Mouse (Mus musculus): ENCODE data around the gene Olfr1112. TPM values are rescaled to one million over a fixed set of nuclear protein-coding genes. Genes with fewer than 3 reads are reported as not detected.
"Not testable (repeated sequence)": the region's sequence is repeated elsewhere in the genome, so short reads cannot be mapped to it uniquely, and the experiment has no call there.

Gene Olfr1112
- polyA plus RNA-seq (2012; rRNA removed): not detected in 2 replicates
- polyA plus RNA-seq (2014; fragmentation: Nextera tagmentation; extraction: Ambion mirVana): not detected in 2 replicates

DNA sequence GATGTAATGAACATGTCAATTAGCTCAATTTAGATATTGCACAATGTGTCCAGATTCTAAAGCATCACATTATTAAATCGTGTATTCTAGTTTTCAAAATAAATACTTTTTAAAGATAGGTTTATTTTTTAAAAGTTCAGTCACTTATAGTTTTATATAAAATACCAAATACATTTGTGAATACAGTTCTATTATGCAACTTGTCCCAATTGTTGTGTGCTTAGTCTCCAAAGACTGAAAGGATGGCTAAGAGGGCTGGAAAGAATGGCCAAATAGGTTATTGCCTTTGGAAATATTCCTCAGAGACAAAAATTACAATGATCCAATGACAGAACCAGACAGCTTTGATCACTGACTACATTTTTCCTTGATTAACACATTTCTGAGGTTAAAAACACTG lies at the start of gene Olfr1112:
Olfr1112 (plus strand) TSS at position 301 of the 400 bp plus-strand sequence.
- Histone ChIP-seq H3K27me3 (ENCODE audit: control insufficient read depth, insufficient read depth, low read length) (no peaks in the 10 kb centered on the region), H3K36me3 (ENCODE audit: control insufficient read depth, insufficient read depth, low read length) (no peaks in the 10 kb centered on the region), H3K4me1 (ENCODE audit: control insufficient read depth, insufficient read depth, low read length) (no peaks in the 10 kb centered on the region), H3K4me3 (replicated peaks; ENCODE audit: low read length) (no peak within 1 kb of the TSS), H3K9me3 (ENCODE audit: control insufficient read depth, low read length) (no peaks in the 10 kb centered on the region), H3K27ac (replicated peaks; ENCODE audit: low read depth, low read length) (no peak within 1 kb of the TSS), H3K9ac (ENCODE audit: low read depth, low read length, severe bottlenecking) (no peak within 1 kb of the TSS), H3K4me2 (replicated peaks; ENCODE audit: low read depth, low read length, severe bottlenecking) (no peak within 1 kb of the TSS)
- 78% methylated on average over 1 of the region's 1 CpGs for WGBS
- no peak for DNase-seq (ENCODE audit: low spot score)
- TF ChIP-seq POLR2A (IDR thresholded peaks at IDR 0.05; ENCODE audit: borderline replicate concordance, extremely low read depth, insufficient read depth, insufficient read length): no peak
- ATAC-seq (ENCODE audit: low FRiP score, low read depth): no peak

DNA sequence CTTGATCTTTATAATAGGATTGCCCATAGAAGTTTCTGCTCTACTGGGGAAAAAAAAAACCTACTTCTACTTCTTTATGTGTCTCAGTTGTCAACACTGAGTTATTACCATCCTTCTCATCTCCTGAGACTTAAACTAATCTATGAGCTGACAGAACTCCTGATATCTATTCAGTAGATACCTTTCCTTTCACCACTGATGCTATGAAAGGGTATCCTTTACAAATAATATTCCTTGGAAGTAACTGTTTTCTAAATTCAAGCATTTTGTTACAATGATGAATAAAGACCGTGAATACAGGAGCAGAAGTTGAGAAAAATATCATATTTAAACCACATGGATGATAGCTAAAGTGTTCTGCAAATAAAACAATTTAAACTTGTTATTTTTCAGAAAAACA lies 47.4 kb upstream of the Olfr1112 start, which contains the start of gene Olfr1110:
Olfr1110 (minus strand) TSS at position 101 of the 400 bp plus-strand sequence.
- H3K4me1 ChIP-seq (ENCODE audit: control insufficient read depth, insufficient read depth, low read length): no peaks in the 10 kb centered on the region
- H3K36me3 ChIP-seq (ENCODE audit: control insufficient read depth, insufficient read depth, low read length): no peaks in the 10 kb centered on the region
- ATAC-seq (ENCODE audit: low FRiP score, low read depth): no peak
- no peaks in the 10 kb centered on the region for H3K9me3 ChIP-seq (ENCODE audit: control insufficient read depth, low read length)
- no peak within 1 kb of the TSS for H3K4me2 ChIP-seq (replicated peaks; ENCODE audit: low read depth, low read length, severe bottlenecking)
- 77% methylated on average over 1 of the region's 1 CpGs for WGBS
- no peak for TF ChIP-seq POLR2A (IDR thresholded peaks at IDR 0.05; ENCODE audit: borderline replicate concordance, extremely low read depth, insufficient read depth, insufficient read length)
- H3K27ac ChIP-seq (replicated peaks; ENCODE audit: low read depth, low read length): no peak within 1 kb of the TSS
- H3K4me3 ChIP-seq (replicated peaks; ENCODE audit: low read length): no peak within 1 kb of the TSS
- no peak within 1 kb of the TSS for H3K9ac ChIP-seq (ENCODE audit: low read depth, low read length, severe bottlenecking)
- DNase-seq (ENCODE audit: low spot score): no peak
- no peaks in the 10 kb centered on the region for H3K27me3 ChIP-seq (ENCODE audit: control insufficient read depth, insufficient read depth, low read length)

DNA sequence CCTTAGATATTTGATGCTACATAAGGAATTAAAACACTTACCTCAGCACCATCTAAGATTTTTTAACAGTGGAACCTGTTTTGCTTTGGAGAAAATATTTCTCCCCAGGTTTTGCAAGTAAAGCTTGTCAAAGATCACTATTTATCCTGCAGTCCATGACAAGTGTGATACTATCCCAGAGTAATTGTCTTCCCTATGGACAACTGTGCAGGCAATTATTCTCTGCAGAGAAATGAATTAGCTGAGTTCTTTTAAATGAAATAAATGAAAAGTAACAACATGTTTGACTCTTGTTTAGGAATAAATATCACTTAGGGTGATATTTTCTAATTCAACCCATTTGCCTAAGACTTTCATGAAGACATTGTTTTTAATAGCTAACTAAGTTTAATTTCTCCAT lies 35.1 kb upstream of the Olfr1112 start, which contains the start of gene Olfr1111:
Olfr1111 (minus strand) TSS at position 101 of the 400 bp plus-strand sequence.
- Histone ChIP-seq H3K9ac (ENCODE audit: low read depth, low read length, severe bottlenecking) (no peak within 1 kb of the TSS), H3K27me3 (ENCODE audit: control insufficient read depth, insufficient read depth, low read length) (no peaks in the 10 kb centered on the region), H3K4me2 (replicated peaks; ENCODE audit: low read depth, low read length, severe bottlenecking) (no peak within 1 kb of the TSS), H3K4me1 (ENCODE audit: control insufficient read depth, insufficient read depth, low read length) (no peaks in the 10 kb centered on the region), H3K4me3 (replicated peaks; ENCODE audit: low read length) (no peak within 1 kb of the TSS), H3K27ac (replicated peaks; ENCODE audit: low read depth, low read length) (no peak within 1 kb of the TSS), H3K9me3 (ENCODE audit: control insufficient read depth, low read length) (no peaks in the 10 kb centered on the region), H3K36me3 (ENCODE audit: control insufficient read depth, insufficient read depth, low read length) (no peaks in the 10 kb centered on the region)
- no peak for DNase-seq (ENCODE audit: low spot score)
- no peak for ATAC-seq (ENCODE audit: low FRiP score, low read depth)
- TF ChIP-seq POLR2A (IDR thresholded peaks at IDR 0.05; ENCODE audit: borderline replicate concordance, extremely low read depth, insufficient read depth, insufficient read length): no peak

- H3K36me3 ChIP-seq (ENCODE audit: control insufficient read depth, insufficient read depth, low read length); H3K4me3 ChIP-seq (replicated peaks; ENCODE audit: low read length); H3K4me1 ChIP-seq (ENCODE audit: control insufficient read depth, insufficient read depth, low read length); H3K9ac ChIP-seq (ENCODE audit: low read depth, low read length, severe bottlenecking); DNase-seq (ENCODE audit: low spot score); ATAC-seq (ENCODE audit: low FRiP score, low read depth); H3K27ac ChIP-seq (replicated peaks; ENCODE audit: low read depth, low read length); H3K9me3 ChIP-seq (ENCODE audit: control insufficient read depth, low read length); H3K27me3 ChIP-seq (ENCODE audit: control insufficient read depth, insufficient read depth, low read length); H3K4me2 ChIP-seq (replicated peaks; ENCODE audit: low read depth, low read length, severe bottlenecking): not testable (repeated sequence)
- whole genome bisulfite sequencing: 76% methylated on average over 2 of the region's 2 CpGs
Measured at GRCm38 (mm10) chr2:87167731-87168130, 19.9 kb upstream of the Olfr1112 start.

GRCm38 (mm10) chr2:87208670-87209069 lies 21.1 kb downstream of the Olfr1112 start, which contains the start of gene Olfr1113:
Gene Olfr1113 (plus strand): TSS chr2:87208970.
- ATAC-seq (ENCODE audit: low FRiP score, low read depth) (no peak), DNase-seq (ENCODE audit: low spot score) (no peak)
- Histone ChIP-seq H3K4me1 (ENCODE audit: control insufficient read depth, insufficient read depth, low read length) (no peaks in the 10 kb centered on the region), H3K27ac (replicated peaks; ENCODE audit: low read depth, low read length) (no peak within 1 kb of the TSS), H3K4me2 (replicated peaks; ENCODE audit: low read depth, low read length, severe bottlenecking) (no peak within 1 kb of the TSS), H3K36me3 (ENCODE audit: control insufficient read depth, insufficient read depth, low read length) (no peaks in the 10 kb centered on the region), H3K27me3 (ENCODE audit: control insufficient read depth, insufficient read depth, low read length) (no peaks in the 10 kb centered on the region), H3K4me3 (replicated peaks; ENCODE audit: low read length) (no peak within 1 kb of the TSS), H3K9ac (ENCODE audit: low read depth, low read length, severe bottlenecking) (no peak within 1 kb of the TSS), H3K9me3 (ENCODE audit: control insufficient read depth, low read length) (no peaks in the 10 kb centered on the region)
- 78% methylated on average over 2 of the region's 2 CpGs for WGBS
- TF ChIP-seq POLR2A (IDR thresholded peaks at IDR 0.05; ENCODE audit: borderline replicate concordance, extremely low read depth, insufficient read depth, insufficient read length): no peak

Other genes starting within 250 kb of the Olfr1112 start
- not detected in 2 replicates for gene Olfr1099, start 227.1 kb upstream of the Olfr1112 start, polyA plus RNA-seq (2012; rRNA removed)
- not detected in 2 replicates for gene Olfr1099, start 227.1 kb upstream of the Olfr1112 start, polyA plus RNA-seq (2014; fragmentation: Nextera tagmentation; extraction: Ambion mirVana)
- not detected in 2 replicates for gene Olfr1100, start 207.8 kb upstream of the Olfr1112 start, polyA plus RNA-seq (2012; rRNA removed)
- gene Olfr1100, start 207.8 kb upstream of the Olfr1112 start, polyA plus RNA-seq (2014; fragmentation: Nextera tagmentation; extraction: Ambion mirVana): not detected in 2 replicates
- gene Olfr1101, start 196.6 kb upstream of the Olfr1112 start, polyA plus RNA-seq (2012; rRNA removed): not detected in 2 replicates
- gene Olfr1101, start 196.6 kb upstream of the Olfr1112 start, polyA plus RNA-seq (2014; fragmentation: Nextera tagmentation; extraction: Ambion mirVana): not detected in 2 replicates
- not detected in 2 replicates for gene Olfr1102, start 189.4 kb upstream of the Olfr1112 start, polyA plus RNA-seq (2012; rRNA removed)
- gene Olfr1102, start 189.4 kb upstream of the Olfr1112 start, polyA plus RNA-seq (2014; fragmentation: Nextera tagmentation; extraction: Ambion mirVana): not detected in 2 replicates
- gene Olfr1104, start 160.7 kb upstream of the Olfr1112 start, polyA plus RNA-seq (2012; rRNA removed): not detected in 2 replicates
- gene Olfr1104, start 160.7 kb upstream of the Olfr1112 start, polyA plus RNA-seq (2014; fragmentation: Nextera tagmentation; extraction: Ambion mirVana): not detected in 2 replicates
- gene Olfr1105, start 151.3 kb upstream of the Olfr1112 start, polyA plus RNA-seq (2012; rRNA removed): not detected in 2 replicates
- gene Olfr1105, start 151.3 kb upstream of the Olfr1112 start, polyA plus RNA-seq (2014; fragmentation: Nextera tagmentation; extraction: Ambion mirVana): not detected in 2 replicates
- not detected in 2 replicates for gene Olfr1106, start 135.5 kb upstream of the Olfr1112 start, polyA plus RNA-seq (2012; rRNA removed)
- not detected in 2 replicates for gene Olfr1106, start 135.5 kb upstream of the Olfr1112 start, polyA plus RNA-seq (2014; fragmentation: Nextera tagmentation; extraction: Ambion mirVana)
- not detected in 2 replicates for gene Olfr1107, start 112.0 kb upstream of the Olfr1112 start, polyA plus RNA-seq (2012; rRNA removed)
- not detected in 2 replicates for gene Olfr1107, start 112.0 kb upstream of the Olfr1112 start, polyA plus RNA-seq (2014; fragmentation: Nextera tagmentation; extraction: Ambion mirVana)
- gene Olfr1109, start 91.8 kb upstream of the Olfr1112 start, polyA plus RNA-seq (2012; rRNA removed): not detected in 2 replicates
- not detected in 2 replicates for gene Olfr1109, start 91.8 kb upstream of the Olfr1112 start, polyA plus RNA-seq (2014; fragmentation: Nextera tagmentation; extraction: Ambion mirVana)
- not detected in 2 replicates for gene Olfr259, start 73.2 kb upstream of the Olfr1112 start, polyA plus RNA-seq (2012; rRNA removed)
- gene Olfr259, start 73.2 kb upstream of the Olfr1112 start, polyA plus RNA-seq (2014; fragmentation: Nextera tagmentation; extraction: Ambion mirVana): not detected in 2 replicates
- gene Olfr1110, start 47.5 kb upstream of the Olfr1112 start, polyA plus RNA-seq (2012; rRNA removed): not detected in 2 replicates
- not detected in 2 replicates for gene Olfr1110, start 47.5 kb upstream of the Olfr1112 start, polyA plus RNA-seq (2014; fragmentation: Nextera tagmentation; extraction: Ambion mirVana)
- not detected in 2 replicates for gene Olfr1111, start 35.2 kb upstream of the Olfr1112 start, polyA plus RNA-seq (2012; rRNA removed)
- gene Olfr1111, start 35.2 kb upstream of the Olfr1112 start, polyA plus RNA-seq (2014; fragmentation: Nextera tagmentation; extraction: Ambion mirVana): not detected in 2 replicates
- not detected in 2 replicates for gene Olfr1113, start 21.2 kb downstream of the Olfr1112 start, polyA plus RNA-seq (2012; rRNA removed)
- gene Olfr1113, start 21.2 kb downstream of the Olfr1112 start, polyA plus RNA-seq (2014; fragmentation: Nextera tagmentation; extraction: Ambion mirVana): not detected in 2 replicates
- gene Olfr1115, start 60.2 kb downstream of the Olfr1112 start, polyA plus RNA-seq (2012; rRNA removed): not detected in 2 replicates
- not detected in 2 replicates for gene Olfr1115, start 60.2 kb downstream of the Olfr1112 start, polyA plus RNA-seq (2014; fragmentation: Nextera tagmentation; extraction: Ambion mirVana)
- gene Olfr1116, start 79.7 kb downstream of the Olfr1112 start, polyA plus RNA-seq (2012; rRNA removed): not detected in 2 replicates
- not detected in 2 replicates for gene Olfr1116, start 79.7 kb downstream of the Olfr1112 start, polyA plus RNA-seq (2014; fragmentation: Nextera tagmentation; extraction: Ambion mirVana)
- not detected in 2 replicates for gene Olfr1118, start 119.8 kb downstream of the Olfr1112 start, polyA plus RNA-seq (2012; rRNA removed)
- gene Olfr1118, start 119.8 kb downstream of the Olfr1112 start, polyA plus RNA-seq (2014; fragmentation: Nextera tagmentation; extraction: Ambion mirVana): not detected in 2 replicates
- not detected in 2 replicates for gene Olfr1120, start 167.0 kb downstream of the Olfr1112 start, polyA plus RNA-seq (2012; rRNA removed)
- gene Olfr1120, start 167.0 kb downstream of the Olfr1112 start, polyA plus RNA-seq (2014; fragmentation: Nextera tagmentation; extraction: Ambion mirVana): not detected in 2 replicates
- not detected in 2 replicates for gene Olfr1121, start 182.1 kb downstream of the Olfr1112 start, polyA plus RNA-seq (2012; rRNA removed)
- gene Olfr1121, start 182.1 kb downstream of the Olfr1112 start, polyA plus RNA-seq (2014; fragmentation: Nextera tagmentation; extraction: Ambion mirVana): not detected in 2 replicates
- not detected in 2 replicates for gene Olfr1122, start 198.1 kb downstream of the Olfr1112 start, polyA plus RNA-seq (2012; rRNA removed)
- not detected in 2 replicates for gene Olfr1122, start 198.1 kb downstream of the Olfr1112 start, polyA plus RNA-seq (2014; fragmentation: Nextera tagmentation; extraction: Ambion mirVana)
- gene Olfr1123, start 228.8 kb downstream of the Olfr1112 start, polyA plus RNA-seq (2012; rRNA removed): not detected in 2 replicates
- not detected in 2 replicates for gene Olfr1123, start 228.8 kb downstream of the Olfr1112 start, polyA plus RNA-seq (2014; fragmentation: Nextera tagmentation; extraction: Ambion mirVana)
- not detected in 2 replicates for gene Olfr1124, start 242.5 kb downstream of the Olfr1112 start, polyA plus RNA-seq (2012; rRNA removed)
- gene Olfr1124, start 242.5 kb downstream of the Olfr1112 start, polyA plus RNA-seq (2014; fragmentation: Nextera tagmentation; extraction: Ambion mirVana): not detected in 2 replicates